Mouse (Mus musculus) testis, postnatal 14 days (tissue): ENCODE data around the gene Hacd2.
A peak's percentile ranks its signal among the peaks of the same experiment; 100 is the strongest.

Source experiments
- DNase-seq: peaks from one replicate; pipeline ENCODE4 v3.0.0; 2021; ENCODE audit warnings: low spot score

Gene Hacd2

DNA sequence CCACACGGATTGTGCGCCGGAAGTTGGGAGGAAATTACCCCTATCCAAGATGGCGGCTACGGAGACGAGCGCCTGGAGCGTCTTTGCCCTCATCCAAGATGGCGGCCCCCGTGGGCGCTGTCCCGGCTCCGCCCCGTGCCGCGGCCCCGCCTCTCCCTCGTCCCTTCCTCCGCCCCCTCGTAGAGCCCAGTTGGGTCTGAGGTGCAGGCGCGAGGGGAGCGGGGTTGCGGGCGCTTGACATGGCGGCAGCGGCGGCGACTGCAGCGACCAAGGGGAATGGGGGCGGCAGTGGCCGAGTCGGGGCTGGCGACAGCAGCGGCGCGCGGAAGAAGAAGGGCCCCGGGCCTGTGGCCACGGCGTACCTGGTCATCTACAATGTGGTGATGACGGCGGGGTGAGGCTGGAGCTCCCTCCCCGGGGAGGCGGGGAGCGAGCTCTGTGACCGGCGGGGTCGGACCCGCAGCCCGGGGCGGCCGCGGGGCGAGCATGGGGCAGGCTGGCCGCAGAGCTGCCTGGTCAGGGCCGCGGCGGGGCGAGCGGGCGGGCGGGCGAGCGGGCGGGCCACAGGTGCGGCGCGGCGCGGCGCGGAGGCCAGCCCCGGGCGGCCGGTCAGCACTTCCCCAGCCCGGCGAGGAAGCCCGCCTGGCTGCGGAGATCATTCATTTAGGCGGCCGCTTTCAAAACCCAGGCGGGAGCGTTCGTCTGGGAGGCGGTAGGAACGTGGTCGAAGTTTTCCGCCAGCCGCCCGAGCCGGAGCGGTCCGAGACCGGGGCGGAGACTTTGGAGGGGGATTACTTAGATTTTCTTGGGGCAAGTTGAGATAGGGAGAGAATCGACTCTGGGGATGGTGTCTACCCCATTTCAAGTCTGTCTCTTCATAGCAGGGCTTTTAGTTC, at the start of gene Hacd2:
TSS of gene Hacd2 (plus strand) at position 187 of the 896 bp plus-strand sequence.
- DNase-seq = peak; percentile 96

DNA sequence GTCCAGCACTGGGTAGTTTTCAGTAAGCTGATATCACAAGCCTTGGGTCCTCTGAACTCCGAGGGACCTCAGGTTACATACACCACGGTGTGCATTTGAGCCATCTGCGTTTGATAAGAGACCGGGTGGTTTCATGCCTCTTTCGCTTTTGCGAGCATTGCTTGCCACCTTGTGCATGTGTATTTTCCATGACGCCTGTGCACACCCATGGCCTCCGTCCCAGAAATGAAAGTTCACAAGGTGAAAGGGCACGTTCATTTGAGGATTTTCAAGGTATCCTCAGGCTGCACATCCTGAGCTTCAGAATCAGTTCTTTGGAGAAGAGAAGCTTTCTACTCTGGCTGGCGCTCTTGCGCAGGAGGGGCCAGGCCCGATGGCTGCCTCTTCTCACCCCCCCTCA, 49.8 kb upstream of the Hacd2 start:
- no peak for DNase-seq

DNA sequence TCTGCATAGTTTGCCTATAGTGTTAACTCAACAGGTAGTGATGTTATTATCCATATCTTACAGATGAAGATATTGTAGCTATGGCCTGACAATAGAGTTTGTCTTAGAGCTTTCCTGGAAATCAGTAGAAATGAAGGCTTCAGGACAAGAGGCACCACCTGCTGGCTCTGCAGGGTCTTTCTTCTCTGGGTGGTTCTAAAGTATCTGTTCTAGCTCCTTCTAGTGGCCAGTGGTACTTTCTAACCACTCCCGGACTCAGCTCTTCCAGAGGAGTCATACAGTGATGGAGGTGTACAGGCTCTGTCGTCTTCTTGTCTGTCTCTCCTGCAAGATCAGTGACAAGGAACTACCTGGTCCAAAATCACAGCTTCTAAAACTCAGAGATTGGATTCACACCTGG, 46.7 kb upstream of the Hacd2 start:
- no peak for DNase-seq

DNA sequence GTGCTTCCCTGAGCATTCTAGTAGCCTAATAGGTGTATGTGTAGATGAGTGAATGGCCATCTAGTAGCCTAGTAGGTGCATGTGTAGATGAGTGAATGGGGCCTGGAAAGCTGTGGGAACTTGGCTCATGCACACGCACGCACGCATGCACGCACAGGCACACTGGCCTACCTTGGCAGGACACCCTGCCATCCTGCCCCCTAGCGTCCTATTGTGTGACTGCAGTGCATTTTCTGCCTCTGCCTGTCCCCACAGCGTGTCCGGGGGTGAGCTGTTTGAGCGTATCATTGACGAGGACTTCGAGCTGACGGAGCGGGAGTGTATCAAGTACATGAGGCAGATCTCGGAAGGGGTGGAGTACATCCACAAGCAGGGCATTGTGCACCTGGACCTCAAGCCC, 45.6 kb upstream of the Hacd2 start:
- no peak for DNase-seq

DNA sequence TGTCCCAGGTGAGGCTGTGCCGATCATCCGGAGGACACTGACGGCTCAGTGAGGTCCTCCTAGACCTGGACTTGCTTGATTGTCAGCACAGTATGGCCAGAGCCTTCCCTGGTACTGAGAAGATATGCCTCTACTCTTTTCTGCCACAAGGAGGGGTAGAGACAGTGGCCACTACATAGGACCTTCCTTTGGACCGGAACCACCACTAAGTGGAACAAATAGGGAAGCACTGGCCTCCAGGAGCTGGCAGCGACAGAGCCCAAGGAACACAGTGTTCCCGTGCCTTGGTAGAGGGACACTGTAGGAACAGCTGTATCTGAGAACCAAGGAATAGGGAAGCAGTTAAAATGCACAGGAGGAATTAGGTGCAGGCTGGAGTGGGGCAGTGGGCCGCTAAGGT, 44.2 kb upstream of the Hacd2 start:
- DNase-seq = peak; percentile 71

DNA sequence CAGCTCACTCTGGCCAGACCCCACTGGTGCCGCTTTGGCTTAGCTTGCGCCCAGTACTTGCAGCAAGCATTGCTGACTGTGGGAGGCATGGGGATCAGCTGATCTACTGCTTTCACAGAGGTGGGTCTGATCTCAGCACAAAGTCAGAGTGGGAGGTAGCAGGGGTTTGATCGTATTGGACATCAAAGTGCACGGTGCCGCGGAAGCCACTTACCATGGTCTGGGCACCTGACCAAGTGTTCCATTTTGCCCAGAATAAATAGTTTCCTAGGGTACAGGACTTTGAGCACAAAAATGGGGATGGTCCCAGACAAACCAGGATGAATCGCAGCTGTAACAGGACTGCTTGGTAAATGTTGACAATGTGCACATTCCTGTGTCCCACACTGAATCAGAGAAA, 41.2 kb upstream of the Hacd2 start:
- DNase-seq = no peak

DNA sequence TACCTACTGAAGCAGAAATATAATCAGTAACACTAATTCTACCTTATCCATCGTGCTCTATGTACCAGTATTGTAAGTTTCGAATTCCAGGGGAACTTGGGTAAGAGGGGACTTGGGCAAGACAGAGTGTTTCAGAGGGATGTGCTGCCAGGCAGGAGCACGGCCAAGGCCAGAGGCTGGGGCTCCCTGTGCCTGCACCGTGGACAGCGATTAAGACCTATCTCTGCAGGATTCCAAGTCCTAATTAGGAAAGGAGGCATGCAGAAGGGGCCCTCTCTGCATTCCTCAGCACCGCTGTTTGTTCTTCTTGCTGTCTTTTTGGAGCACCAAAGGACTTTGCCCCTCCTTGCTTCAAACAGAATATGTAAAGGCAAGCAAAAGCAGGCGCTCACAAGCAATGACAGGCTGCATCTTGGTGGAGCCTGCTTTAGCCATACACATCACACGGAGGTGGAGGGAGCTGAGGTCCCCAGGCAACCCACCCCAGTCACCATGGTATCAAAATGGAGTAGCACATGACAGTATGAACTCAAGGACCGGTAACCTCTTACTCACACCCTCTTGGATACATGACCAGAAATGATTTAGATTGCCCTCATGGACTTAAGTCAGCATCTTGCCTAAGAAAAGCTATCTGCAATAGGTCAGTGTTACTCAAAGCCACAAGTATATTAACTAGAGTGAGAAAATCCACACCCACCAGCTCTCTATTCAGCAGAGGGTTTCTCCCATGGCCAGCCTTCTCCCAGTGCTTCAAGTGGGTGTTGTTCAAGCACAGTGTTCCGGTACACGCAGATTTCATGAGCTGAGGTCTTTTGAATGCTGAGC, 37.8 kb upstream of the Hacd2 start:
- no peak for DNase-seq

DNA sequence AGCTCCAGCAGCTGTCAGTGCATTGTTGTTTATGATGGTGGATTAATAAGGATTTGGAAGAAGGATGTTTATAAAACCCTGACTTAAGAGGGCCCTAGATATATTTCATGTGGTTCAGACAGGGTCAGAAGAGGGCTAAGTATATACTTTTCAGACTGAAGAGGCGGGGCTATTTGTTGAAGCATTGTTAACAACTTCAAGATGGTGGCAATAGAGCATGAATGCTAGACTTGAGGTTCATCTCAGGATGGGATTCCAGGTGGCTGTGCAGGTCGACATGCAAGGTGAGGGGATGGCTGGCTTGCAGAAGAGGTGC, 37.2 kb upstream of the Hacd2 start:
- no peak for DNase-seq

DNA sequence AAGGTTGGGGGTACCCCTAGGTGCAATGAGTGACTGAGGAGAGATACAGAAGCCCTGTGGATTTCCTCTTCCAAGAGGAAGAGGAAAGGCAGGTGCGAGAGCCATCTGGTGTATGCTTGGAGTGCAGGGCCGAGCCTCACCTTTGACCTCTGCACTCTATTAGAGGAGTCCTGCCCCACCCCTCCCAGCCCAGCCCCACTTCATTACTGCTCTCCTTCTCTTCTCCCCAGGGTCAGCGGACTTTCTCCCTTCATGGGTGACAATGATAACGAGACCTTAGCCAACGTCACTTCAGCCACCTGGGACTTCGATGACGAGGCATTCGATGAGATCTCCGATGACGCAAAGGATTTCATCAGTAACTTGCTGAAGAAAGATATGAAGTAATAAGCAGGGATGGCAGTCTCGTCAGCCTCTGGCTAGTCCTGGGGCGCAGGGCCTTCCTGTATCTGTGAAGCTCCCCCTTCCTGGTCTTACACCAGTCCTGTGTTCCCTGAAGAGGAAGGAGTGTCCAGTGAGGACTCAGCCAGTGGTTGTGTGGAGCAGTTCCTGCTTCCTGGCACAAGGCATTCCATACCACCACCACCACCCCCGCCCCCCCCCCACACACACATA, 35.9 kb upstream of the Hacd2 start:
- DNase-seq = no peak

DNA sequence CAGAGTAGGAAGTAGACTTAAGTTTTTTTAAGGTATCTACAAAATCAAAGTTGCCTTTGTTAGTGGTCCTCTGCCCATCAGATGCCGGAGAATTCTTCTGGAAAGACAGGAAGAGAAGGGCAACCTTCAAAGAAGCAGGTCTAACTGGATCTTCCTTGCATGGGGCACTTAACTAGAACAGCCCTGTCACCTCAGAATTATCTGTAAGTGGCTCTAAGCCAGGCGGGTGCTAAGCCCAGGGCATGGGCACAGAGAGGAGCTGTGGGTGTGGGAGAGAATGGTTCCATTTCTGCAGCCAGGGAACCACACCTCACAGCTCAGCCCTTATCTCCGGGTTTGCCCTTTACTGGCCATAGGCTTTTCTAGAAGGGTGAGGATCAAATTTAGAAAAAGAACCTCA, 30.9 kb upstream of the Hacd2 start:
- DNase-seq = no peak

DNA sequence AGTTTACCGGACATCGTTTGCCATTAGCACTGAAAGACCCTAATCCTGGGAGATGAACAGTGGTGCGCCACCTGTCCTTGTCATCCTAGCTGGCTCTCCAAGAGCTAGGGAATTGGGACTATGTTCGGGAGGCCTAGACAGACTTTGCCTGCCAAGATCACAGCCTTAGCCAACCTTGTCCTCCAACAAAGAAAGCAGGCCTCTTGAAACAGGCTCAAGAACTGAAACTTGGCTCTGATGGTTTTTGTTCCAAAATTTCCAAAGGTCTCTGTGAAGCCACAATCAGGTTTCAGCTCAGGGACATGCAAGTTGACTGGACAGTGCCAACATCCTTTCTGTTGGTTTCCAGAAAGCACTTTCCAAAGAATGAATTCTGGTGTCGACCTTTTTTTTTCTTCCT, 29.4 kb upstream of the Hacd2 start:
- no peak for DNase-seq

DNA sequence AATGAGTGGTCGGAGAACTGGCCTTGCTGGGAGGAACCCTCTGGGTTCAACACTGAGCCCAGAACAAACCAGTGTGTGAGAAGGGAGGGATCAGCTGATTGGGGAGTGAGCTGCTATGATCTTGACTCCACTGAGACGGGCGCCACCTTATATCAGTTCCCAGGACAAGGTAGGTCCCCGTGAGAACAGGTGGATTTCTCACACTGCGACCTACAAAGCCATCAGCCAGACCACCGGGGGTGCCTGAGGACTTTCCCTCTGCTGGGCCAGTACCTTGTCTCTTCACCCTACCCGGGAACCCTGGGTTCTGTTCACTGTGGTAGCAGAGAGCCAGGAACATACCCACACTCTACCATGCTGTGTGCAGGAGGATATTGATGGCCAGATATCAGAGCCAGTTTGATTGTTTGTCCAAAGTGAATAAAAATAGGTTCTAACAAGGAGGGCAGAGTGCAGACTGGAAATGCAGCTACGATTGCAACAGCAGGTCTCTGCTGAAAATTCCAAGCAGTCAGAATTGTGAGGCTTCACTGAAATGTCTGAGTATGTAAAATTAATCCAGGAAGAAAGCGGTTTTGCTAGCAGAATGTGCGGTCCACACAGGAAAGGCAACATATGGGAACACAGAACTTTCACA, 28.4 kb upstream of the Hacd2 start:
- no peak for DNase-seq

DNA sequence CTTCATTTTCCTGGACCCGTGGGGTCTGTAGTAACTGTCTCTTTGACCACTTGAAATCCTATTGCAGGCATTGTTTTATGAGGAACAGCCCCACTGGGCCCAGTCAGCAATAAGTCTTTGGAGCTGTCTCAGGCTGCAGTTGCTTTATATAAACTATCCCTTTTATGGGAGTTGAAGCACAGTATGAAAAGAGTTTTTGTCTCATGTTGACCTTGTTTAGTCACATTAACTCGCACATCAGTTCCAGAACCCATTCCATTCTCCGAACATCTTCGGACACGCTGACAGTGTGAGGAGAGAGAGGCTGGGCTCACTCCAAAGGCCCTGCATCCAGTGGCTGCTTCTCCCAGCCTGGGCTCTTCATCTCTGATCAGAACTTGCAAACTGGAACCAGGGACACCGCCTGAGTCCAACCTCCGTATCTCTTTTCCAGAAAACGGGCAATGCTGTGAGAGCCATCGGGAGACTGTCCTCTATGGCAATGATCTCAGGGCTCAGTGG, 27.5 kb upstream of the Hacd2 start:
- DNase-seq = no peak

DNA sequence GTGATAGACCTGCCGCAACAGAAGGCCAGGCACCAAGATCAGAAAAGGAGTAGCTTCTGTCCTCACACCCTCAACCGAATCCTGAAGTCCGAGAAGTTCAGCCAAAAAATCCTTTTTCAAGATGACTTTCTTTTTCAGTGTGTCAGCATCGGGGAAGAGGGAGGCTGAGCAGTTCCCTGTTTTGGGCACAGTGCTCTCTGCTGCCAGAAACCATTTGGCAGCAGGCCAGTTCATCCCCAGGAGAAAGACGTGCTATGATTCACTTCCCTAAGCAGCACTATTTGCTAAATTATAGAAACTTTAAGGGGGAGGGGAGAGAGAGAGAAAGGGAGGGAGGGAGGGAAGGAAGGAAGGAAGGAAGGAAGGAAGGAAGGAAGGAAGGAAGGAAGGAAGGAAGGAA, 26.1 kb upstream of the Hacd2 start:
- DNase-seq = peak; percentile 69

DNA sequence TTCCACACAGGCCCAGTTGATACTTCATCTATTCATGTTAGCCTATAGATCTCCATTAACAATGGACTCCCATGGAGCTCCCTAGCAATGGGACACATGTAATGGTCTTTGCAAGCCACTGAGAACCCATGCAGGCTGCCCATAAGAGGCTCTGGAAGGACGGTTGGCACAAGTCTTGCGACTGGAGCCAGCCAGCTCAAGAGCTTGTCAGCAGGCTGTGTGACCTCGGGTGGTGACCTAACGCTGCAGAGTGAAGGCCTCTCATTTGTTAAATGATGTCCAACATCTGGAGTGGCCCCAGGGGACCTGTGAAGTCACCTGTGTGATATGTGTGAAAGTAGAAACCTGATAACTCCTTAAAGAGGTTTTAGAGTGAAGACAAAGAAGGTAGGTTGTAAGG, 25.2 kb upstream of the Hacd2 start:
- DNase-seq = no peak

DNA sequence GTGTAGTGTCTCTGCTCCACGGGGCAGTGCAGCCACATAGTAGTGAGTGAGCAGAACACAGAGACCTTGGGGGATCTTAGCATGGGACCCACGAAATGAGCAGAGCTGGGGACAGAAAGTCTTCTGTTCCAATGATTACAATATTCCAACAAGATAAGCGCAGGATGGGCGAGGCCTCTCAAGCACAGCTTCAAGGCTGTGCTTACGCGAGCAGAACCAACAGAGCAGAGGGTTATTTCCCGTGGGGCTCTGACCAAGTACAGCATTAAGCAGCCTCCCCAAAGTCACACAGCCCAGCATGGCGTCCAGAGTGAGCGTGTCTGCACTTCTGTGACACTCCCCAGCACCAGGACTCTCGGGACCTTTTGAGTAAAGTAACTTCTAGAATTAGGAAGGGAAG, 24.7 kb upstream of the Hacd2 start:
- DNase-seq = peak; percentile 72

DNA sequence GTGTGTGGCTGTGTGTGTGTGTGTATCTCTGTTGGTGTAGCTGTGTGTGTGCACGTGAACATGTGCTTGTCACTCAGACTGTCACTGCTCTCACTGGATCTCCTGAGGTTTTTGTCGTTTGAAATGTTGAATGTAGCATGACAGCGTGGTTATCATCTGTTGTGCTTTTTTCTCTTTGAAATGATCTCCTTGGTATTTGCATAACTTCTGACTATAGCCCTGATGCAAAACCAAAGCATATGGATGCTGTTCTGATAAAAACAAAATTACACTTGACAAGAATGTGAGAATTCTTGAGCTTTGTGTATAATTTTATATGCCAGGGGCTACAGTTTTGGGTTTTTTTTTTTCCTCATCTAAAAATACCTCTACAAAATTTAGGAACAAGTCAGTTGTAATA, 23.2 kb upstream of the Hacd2 start:
- no peak for DNase-seq

DNA sequence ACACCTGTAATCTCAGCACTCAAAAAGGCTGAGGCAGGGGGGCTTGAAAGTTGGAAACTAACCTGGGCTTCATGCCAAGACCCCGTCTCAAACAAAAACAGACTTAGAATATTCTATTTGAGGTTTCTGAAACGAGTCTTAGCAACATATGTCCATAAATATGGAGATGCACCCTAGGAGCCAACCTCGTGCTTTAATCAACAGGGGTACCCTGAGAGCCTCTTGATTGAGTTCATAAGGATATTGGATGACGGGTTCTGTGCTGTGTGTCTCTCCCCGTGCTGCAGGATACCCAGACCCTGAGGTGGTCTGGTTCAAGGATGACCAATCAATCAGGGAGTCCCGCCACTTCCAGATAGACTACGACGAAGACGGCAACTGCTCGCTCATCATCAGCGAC, 22.2 kb upstream of the Hacd2 start:
- DNase-seq = no peak

DNA sequence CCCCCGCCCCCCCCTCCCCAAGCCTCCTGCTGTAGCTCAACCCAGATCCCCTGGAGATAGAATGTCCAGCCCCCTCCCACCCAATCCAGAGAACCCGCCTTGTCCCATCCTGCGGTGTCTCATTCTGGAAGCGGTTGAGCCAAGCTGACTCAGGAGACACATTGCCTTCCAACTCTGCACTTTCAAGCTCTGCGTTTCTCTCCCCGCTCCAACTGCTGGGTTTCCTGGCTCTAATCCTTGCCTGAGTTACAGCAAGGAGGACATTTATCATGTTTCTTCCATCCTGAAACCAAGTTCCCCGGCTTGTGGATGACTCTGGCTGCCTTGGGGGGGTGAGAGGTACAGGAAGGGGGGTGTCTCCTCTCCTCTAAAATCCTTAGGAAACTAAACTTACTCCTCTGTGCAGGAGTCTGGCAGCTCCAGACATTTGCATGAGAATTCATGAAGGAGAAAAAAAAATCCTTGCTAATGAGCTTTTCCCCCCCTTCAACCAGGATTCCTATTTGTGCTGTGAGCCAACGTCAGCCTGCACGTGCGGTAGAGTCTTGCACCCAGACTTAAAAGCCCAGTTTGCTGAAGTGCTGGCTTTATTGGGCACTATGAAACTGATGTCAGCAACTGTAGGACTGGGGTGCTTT, 21.2 kb upstream of the Hacd2 start:
- DNase-seq = no peak

DNA sequence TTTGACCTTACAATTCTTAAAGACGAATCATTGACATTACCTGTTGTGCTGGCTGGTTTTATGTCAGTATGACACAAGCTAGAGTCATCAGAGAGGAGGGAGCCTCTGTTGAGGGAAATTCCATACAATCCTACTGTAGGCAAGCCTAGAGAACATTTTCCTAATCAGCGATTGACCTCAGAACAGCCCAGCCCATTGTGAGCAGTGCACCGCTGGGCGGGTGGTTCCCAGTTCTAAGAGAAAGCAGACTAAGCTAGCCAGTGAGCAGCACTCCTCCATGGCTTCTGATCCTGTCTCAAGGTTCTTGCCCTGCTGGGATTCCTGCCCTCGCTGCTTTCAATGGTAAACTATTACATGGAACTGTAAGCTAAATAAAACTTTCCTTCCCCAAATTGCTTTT, 17.9 kb upstream of the Hacd2 start:
- DNase-seq = no peak

DNA sequence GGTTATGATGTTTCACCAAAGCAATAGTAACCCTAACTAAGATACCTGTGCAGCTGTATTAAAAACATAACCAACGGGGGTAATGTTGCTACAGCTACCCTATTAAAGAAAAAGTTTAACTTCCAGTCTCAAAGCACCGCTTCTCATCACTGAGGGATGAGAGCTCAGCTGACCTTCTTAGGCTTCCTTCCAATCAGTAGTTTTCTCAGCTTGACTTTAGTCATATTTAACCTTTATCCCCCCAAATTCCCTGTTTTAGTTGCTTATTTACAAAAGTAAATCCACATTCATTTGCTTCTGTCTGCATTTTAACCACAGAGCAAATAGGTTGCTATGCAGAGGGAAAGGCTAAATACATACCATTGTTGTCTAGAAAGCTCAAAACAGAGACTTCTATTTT, 17.5 kb upstream of the Hacd2 start:
- DNase-seq = no peak

DNA sequence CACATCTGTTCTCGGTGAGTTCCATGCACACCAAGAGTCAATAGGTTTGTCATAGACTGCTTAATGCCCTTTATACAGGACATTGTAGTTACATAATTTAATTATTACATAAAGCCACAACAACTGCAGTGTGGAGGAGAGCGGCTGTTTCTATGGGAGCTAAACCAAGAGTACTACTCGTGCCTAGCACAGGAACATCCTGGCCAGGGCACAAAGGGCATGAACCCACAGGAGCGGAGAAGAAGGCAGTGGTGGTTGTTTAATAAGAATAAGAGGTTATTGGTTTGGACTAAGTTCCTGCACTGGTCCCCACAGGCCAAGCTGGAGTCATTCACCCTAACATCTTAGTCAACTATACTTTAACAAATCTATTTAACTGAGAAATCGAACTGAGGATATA, 16.0 kb upstream of the Hacd2 start:
- DNase-seq = no peak
